Mouse (Mus musculus) megakaryocyte-erythroid progenitor cell, adult 5-6 weeks (primary cell): ENCODE results near the gene Dph6. TPM values are rescaled to one million over a fixed set of nuclear protein-coding genes. Genes with fewer than 3 reads are reported as not detected.

Source experiments
- ATAC-seq: replicated peaks from 2 replicates; pipeline ENCODE4 v1.8.0; 2016; ENCODE audit warnings: mild to moderate bottlenecking, inconsistent platforms; ENCODE audit not compliant: severe bottlenecking, poor library complexity, low FRiP score, low TSS enrichment
- total RNA-seq, 2 experiments: library from RNA; stranded (forward) in 1 of 2; stranded (reverse) in 1 of 2; fragments of 200-1000, 215-1000 nt in 1 of 2; fragments of >200 nt in 1 of 2; fragmentation: Nextera tagmentation in 1 of 2; gene quantifications; 2 replicates each; pipeline ENCODE4 v1.2.3; 2014 to 2017

Gene Dph6
- total RNA-seq, 2 experiments from 2014 or later, result 20.3 to 35.7 TPM

DNA sequence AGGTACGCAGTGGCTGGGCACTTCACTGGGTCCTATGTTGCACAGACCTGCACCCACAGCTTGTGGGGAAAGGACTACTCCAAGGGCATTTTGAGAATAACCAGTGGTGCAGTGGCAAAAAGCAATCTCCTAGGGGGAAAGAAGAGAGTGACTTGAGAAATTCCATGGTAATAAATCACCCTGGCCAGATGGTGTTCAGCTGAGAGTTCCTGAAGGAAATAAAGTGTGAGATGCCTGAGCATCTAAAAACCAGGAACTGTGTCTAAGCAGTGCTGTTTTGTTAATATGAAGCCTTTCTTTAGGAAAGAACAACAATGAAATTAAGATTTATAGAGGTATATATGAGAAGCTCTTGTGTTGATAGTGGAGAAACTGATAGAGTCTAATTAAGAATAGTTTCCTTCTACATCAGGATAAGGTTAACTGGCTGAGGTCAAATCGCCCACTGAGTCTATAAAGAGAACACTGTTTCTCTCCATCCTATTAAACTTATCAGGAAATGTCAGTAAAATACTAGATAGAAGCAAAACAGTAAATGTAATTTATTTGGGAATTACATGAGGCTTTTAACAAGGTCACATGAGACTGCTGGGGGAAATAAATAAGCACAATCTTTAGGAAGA lies 111.7 kb downstream of the Dph6 start:
- no peak for ATAC-seq

- ATAC-seq, result no peak
These were observed 112.4 kb downstream of the Dph6 start for GRCm38 (mm10) chr2:114542325-114542724.

GRCm38 (mm10) chr2:114540416-114540815 lies 114.3 kb downstream of the Dph6 start:
- ATAC-seq, result no peak

GRCm38 (mm10) chr2:114536032-114536431 lies 118.7 kb downstream of the Dph6 start:
- ATAC-seq, result no peak

DNA sequence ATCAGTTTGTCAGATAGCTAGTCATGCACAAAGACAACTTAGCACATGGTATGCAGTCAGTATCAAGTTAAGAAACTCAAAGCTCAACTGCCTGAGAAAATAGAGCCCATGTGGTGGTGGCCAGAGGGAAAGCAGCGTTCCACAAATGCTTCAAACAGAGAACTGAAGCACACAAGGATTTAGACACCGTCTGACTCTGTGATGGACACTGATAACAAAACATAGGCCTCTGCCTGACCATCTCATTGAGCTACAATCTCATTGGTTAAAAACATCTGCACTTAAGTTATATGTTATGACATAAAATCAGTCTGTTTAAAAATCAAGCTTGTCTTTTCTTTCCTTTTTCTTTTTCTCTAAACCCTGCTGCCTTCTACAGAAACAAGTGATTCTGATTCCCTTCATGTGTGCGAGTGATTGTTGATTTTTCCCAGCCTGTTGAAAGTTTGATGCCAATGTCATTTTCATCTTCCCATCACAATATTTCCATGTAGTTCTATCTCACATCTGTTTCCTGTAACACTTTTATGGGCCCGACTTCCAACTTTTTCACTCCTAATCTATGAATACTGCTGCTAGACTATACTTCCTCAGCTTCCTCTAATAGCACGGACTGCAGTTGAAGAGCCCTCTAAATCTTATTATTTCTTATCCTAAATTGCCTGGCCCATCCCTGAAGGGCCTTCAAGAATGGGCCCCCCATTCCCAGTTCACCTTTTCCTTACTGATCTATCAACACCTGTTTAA lies 123.6 kb downstream of the Dph6 start:
- no peak for ATAC-seq

- ATAC-seq, result no peak
These were observed 134.3 kb downstream of the Dph6 start for GRCm38 (mm10) chr2:114520414-114520813.

DNA sequence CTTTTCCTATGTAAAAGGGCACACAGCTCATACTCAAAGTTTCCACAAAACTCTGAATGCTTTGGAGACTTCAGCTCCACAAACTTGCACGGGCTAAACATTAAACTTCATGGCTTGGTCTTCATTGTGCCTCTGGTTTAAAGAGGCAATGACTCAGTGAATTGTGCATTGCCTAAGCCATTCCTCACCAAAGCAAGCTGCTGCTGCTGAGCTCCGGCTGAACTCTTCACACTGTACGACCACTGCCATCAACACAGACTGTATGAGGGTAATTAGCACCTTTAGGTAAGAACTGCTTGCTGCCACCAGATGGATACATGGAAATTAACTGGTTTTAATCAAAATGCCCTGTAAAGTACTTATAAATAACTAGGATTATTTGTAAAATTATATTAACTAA lies 134.9 kb downstream of the Dph6 start:
- no peak for ATAC-seq

GRCm38 (mm10) chr2:114492398-114492797 lies 162.4 kb downstream of the Dph6 start:
- no peak for ATAC-seq

GRCm38 (mm10) chr2:114491907-114492306 lies 162.9 kb downstream of the Dph6 start:
- no peak for ATAC-seq

- ATAC-seq, result no peak
These were observed 167.8 kb downstream of the Dph6 start for GRCm38 (mm10) chr2:114486980-114487379.
